Mouse (Mus musculus) kidney, adult 2 months (tissue): ENCODE results near the gene Tgfb1.

ENCODE experiments used
- CTCF ChIP-seq: fragments of 200-500 bp; conservative IDR thresholded peaks from 2 replicates; pipeline ENCODE4 v1.5.1; 2011; ENCODE audit warnings: low read depth, mild to moderate bottlenecking, control low read depth, low read length, moderate library complexity, mixed read lengths; ENCODE audit not compliant: insufficient read depth, insufficient read length
- POLR2A ChIP-seq: fragments of 200-500 bp; IDR thresholded peaks from one replicate; pipeline ENCODE4 v1.6.1; 2011; ENCODE audit warnings: low read depth, low read length, control low read depth

DNA sequence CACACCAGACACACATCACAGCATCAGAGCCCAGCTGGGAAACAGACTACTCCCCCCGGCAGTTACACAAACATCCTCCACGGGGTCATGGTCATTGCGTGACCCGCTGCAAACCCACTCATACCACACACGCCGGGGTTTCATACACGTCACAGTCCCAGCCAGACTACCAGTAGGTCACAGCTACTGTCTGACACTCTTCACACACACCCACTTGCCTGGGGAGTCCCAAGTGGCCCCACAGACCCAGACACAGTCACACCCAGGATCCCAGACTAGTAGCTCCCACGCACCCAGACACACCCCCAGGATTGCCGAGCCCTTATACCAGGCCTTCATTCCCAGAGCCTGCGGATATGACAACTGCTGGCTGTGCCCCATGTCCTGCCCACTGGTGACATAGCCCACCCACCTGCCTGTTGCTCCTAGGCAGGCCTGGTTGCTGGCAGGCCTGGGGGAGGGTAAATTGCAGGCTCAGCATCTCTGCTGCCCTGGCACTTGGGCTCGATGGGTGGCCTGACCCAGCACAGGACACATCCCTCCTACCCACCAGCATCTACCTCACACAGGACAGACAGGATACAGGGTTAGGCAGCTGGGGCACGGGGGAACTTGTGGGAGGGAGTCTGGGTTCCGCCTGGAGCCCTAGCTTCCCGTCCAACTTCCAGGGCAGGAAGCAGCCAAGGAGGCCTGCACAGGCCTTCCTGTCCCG, 20.9 kb downstream of the Tgfb1 start:
- TF ChIP-seq CTCF (no peak), POLR2A (no peak)
